Mouse (Mus musculus) kidney, embryonic 15.5 days (tissue): ENCODE data around the gene Tjp3. TPM values are rescaled to one million over a fixed set of nuclear protein-coding genes. Genes with fewer than 3 reads are reported as not detected.
A peak's percentile ranks its signal among the peaks of the same experiment; 100 is the strongest.

Source experiments
- ATAC-seq: fragments of 200-750 bp; cut with Nextera tagmentation; replicated peaks from 2 replicates; pipeline ENCODE4 v1.8.0; 2017; ENCODE audit warnings: moderate TSS enrichment; ENCODE audit not compliant: low FRiP score
- H3K27ac ChIP-seq: fragments of 300-500 bp; sonication (generic); 2 replicates; pipeline ENCODE4 v1.5.1; 2015; ENCODE audit warnings: mild to moderate bottlenecking, inconsistent platforms
- H3K27me3 ChIP-seq: fragments of 300-500 bp; sonication (generic); 2 replicates; pipeline ENCODE4 v1.6.1; 2015; ENCODE audit warnings: inconsistent platforms
- H3K36me3 ChIP-seq: fragments of 300-500 bp; sonication (generic); 2 replicates; pipeline ENCODE4 v1.6.1; 2015; ENCODE audit warnings: inconsistent platforms
- H3K4me1 ChIP-seq: fragments of 300-500 bp; sonication (generic); 2 replicates; pipeline ENCODE4 v1.6.1; 2015; ENCODE audit warnings: inconsistent platforms
- H3K4me2 ChIP-seq: fragments of 300-500 bp; sonication (generic); 2 replicates; pipeline ENCODE4 v1.6.1; 2015; ENCODE audit warnings: moderate library complexity, mild to moderate bottlenecking, inconsistent platforms
- H3K4me3 ChIP-seq: fragments of 300-500 bp; sonication (generic); replicated peaks from 2 replicates; pipeline ENCODE4 v1.5.1; 2015; ENCODE audit warnings: mild to moderate bottlenecking, inconsistent platforms
- H3K9ac ChIP-seq: fragments of 300-500 bp; sonication (generic); 2 replicates; pipeline ENCODE4 v1.6.1; 2015; ENCODE audit warnings: mild to moderate bottlenecking, inconsistent platforms
- H3K9me3 ChIP-seq: fragments of 300-500 bp; sonication (generic); replicated peaks from 2 replicates; pipeline ENCODE4 v1.6.1; 2016; ENCODE audit warnings: inconsistent platforms
- WGBS: fragments of 180-500 bp; shearing (Covaris S2); methylation state at CpG from one replicate; pipeline ENCODE4 v1.1.7; 2015; ENCODE audit warnings: mixed read lengths; 5-methylcytosine and 5-hydroxymethylcytosine counted together
- polyA plus RNA-seq: library from polyadenylated mRNA; unstranded; fragments of >200 nt; fragmentation: Nextera tagmentation; extraction: Ambion mirVana; gene quantifications from 2 replicates; pipeline ENCODE4 v1.2.1, GENCODE M21; 2015

Gene Tjp3
- polyA plus RNA-seq, 1 experiment from 2014 or later: 18.1 TPM

GRCm38 (mm10) chr10:81317273-81317672 is 25.9 kb upstream of the Tjp3 start:
- Histone ChIP-seq H3K9me3 (no peaks in the 10 kb centered on the region), H3K4me3 (peak overlapping the region; percentile 37), H3K27ac (peak overlapping the region; percentile 83), H3K27me3 (no peaks in the 10 kb centered on the region), H3K4me2 (peak overlapping the region; percentile 66), H3K4me1 (peaks cover 59% of the 10 kb centered on the region), H3K9ac (peak overlapping the region; percentile 49), H3K36me3 (peaks cover 58% of the 10 kb centered on the region)
- peak; percentile 10 for ATAC-seq
- WGBS: 6% methylated on average over 19 of the region's 20 CpGs

GRCm38 (mm10) chr10:81316338-81317060 is 25.1 kb upstream of the Tjp3 start:
- H3K36me3 ChIP-seq: peaks cover 63% of the 10 kb centered on the region
- H3K27ac ChIP-seq: peak overlapping the region; percentile 83
- H3K27me3 ChIP-seq: no peaks in the 10 kb centered on the region
- H3K4me3 ChIP-seq: peak overlapping the region; percentile 37
- peak overlapping the region; percentile 66 for H3K4me2 ChIP-seq
- H3K9ac ChIP-seq: peak overlapping the region; percentile 49
- WGBS: 33% methylated on average over 16 of the region's 16 CpGs
- no peaks in the 10 kb centered on the region for H3K9me3 ChIP-seq
- ATAC-seq: no peak; the same call in 1 of the 2 replicates
- peaks cover 56% of the 10 kb centered on the region for H3K4me1 ChIP-seq

GRCm38 (mm10) chr10:81315587-81315986 is 24.2 kb upstream of the Tjp3 start:
- Histone ChIP-seq H3K27me3 (no peaks in the 10 kb centered on the region), H3K9me3 (no peaks in the 10 kb centered on the region), H3K4me2 (no peak overlapping the region), H3K36me3 (peaks cover 72% of the 10 kb centered on the region), H3K4me1 (peaks cover 59% of the 10 kb centered on the region), H3K27ac (0 out of 2 replicates have a peak overlapping the region, but pooled peaks have one; percentile 83), H3K9ac (no peak overlapping the region), H3K4me3 (no peak overlapping the region)
- WGBS: 91% methylated on average over 16 of the region's 16 CpGs
- no peak for ATAC-seq

- H3K9me3 ChIP-seq: no peaks in the 10 kb centered on the region
- ATAC-seq: no peak
- WGBS: 80% methylated on average over 7 of the region's 7 CpGs
- no peaks in the 10 kb centered on the region for H3K27me3 ChIP-seq
- H3K27ac ChIP-seq: no peak overlapping the region
- no peak overlapping the region for H3K4me2 ChIP-seq
- H3K36me3 ChIP-seq: peaks cover 86% of the 10 kb centered on the region
- peaks cover 51% of the 10 kb centered on the region for H3K4me1 ChIP-seq
- no peak overlapping the region for H3K4me3 ChIP-seq
- no peak overlapping the region for H3K9ac ChIP-seq
Measured at GRCm38 (mm10) chr10:81314201-81314600, 22.8 kb upstream of the Tjp3 start.

GRCm38 (mm10) chr10:81313581-81313980 is 22.2 kb upstream of the Tjp3 start:
- Histone ChIP-seq H3K9ac (no peak overlapping the region), H3K27ac (no peak overlapping the region), H3K4me2 (no peak overlapping the region), H3K4me3 (no peak overlapping the region), H3K27me3 (no peaks in the 10 kb centered on the region), H3K9me3 (no peaks in the 10 kb centered on the region), H3K4me1 (peaks cover 45% of the 10 kb centered on the region), H3K36me3 (peaks cover 87% of the 10 kb centered on the region)
- WGBS: 93% methylated on average over 13 of the region's 13 CpGs
- ATAC-seq: no peak

- Histone ChIP-seq H3K27ac (no peak overlapping the region), H3K4me1 (peaks cover 24% of the 10 kb centered on the region), H3K36me3 (peaks cover 94% of the 10 kb centered on the region), H3K4me2 (no peak overlapping the region), H3K27me3 (no peaks in the 10 kb centered on the region), H3K9ac (no peak overlapping the region), H3K4me3 (no peak overlapping the region), H3K9me3 (no peaks in the 10 kb centered on the region)
- ATAC-seq: no peak
- 90% methylated on average over 5 of the region's 5 CpGs for WGBS
Measured at GRCm38 (mm10) chr10:81309571-81309970, 18.2 kb upstream of the Tjp3 start.

GRCm38 (mm10) chr10:81306837-81307682 is 15.7 kb upstream of the Tjp3 start:
- Histone ChIP-seq H3K36me3 (peaks cover 69% of the 10 kb centered on the region), H3K27ac (no peak overlapping the region), H3K4me1 (peaks cover 38% of the 10 kb centered on the region), H3K27me3 (no peaks in the 10 kb centered on the region), H3K4me3 (no peak overlapping the region), H3K4me2 (no peak overlapping the region), H3K9ac (no peak overlapping the region), H3K9me3 (no peaks in the 10 kb centered on the region)
- WGBS: 92% methylated on average over 21 of the region's 21 CpGs
- no peak for ATAC-seq

- no peak overlapping the region for H3K4me2 ChIP-seq
- no peak overlapping the region for H3K9ac ChIP-seq
- H3K36me3 ChIP-seq: peaks cover 60% of the 10 kb centered on the region
- no peak for ATAC-seq
- peaks cover 43% of the 10 kb centered on the region for H3K4me1 ChIP-seq
- 89% methylated on average over 12 of the region's 12 CpGs for WGBS
- H3K27ac ChIP-seq: no peak overlapping the region
- H3K4me3 ChIP-seq: no peak overlapping the region
- H3K9me3 ChIP-seq: no peaks in the 10 kb centered on the region
- no peaks in the 10 kb centered on the region for H3K27me3 ChIP-seq
Measured at GRCm38 (mm10) chr10:81306173-81306668, 14.8 kb upstream of the Tjp3 start.

GRCm38 (mm10) chr10:81305663-81306062 is 14.3 kb upstream of the Tjp3 start:
- no peak for ATAC-seq
- H3K4me1 ChIP-seq: peaks cover 45% of the 10 kb centered on the region
- no peak overlapping the region for H3K9ac ChIP-seq
- H3K4me2 ChIP-seq: no peak overlapping the region
- H3K27ac ChIP-seq: no peak overlapping the region
- no peaks in the 10 kb centered on the region for H3K9me3 ChIP-seq
- no peaks in the 10 kb centered on the region for H3K27me3 ChIP-seq
- H3K4me3 ChIP-seq: no peak overlapping the region
- H3K36me3 ChIP-seq: peaks cover 55% of the 10 kb centered on the region
- 91% methylated on average over 14 of the region's 14 CpGs for WGBS

- ATAC-seq: no peak
Measured at GRCm38 (mm10) chr10:81304597-81305238, 13.3 kb upstream of the Tjp3 start.

GRCm38 (mm10) chr10:81303761-81304160 is 12.4 kb upstream of the Tjp3 start:
- Histone ChIP-seq H3K27me3 (no peaks in the 10 kb centered on the region), H3K4me1 (peaks cover 64% of the 10 kb centered on the region), H3K4me2 (no peak overlapping the region), H3K36me3 (peaks cover 36% of the 10 kb centered on the region), H3K9ac (no peak overlapping the region), H3K4me3 (no peak overlapping the region), H3K9me3 (no peaks in the 10 kb centered on the region), H3K27ac (no peak overlapping the region)
- WGBS: 64% methylated on average over 7 of the region's 7 CpGs
- ATAC-seq: no peak

More at GRCm38 (mm10) chr10:81304597-81305238, 13.3 kb upstream of the Tjp3 start:
- 25% methylated on average over 6 of the region's 9 CpGs for whole genome bisulfite sequencing
- Histone ChIP-seq H3K4me3 (no peak overlapping the region), H3K27me3 (no peaks in the 10 kb centered on the region), H3K9ac (no peak overlapping the region), H3K9me3 (no peaks in the 10 kb centered on the region), H3K4me2 (no peak overlapping the region), H3K36me3 (peaks cover 45% of the 10 kb centered on the region), H3K27ac (no peak overlapping the region), H3K4me1 (peaks cover 54% of the 10 kb centered on the region)
